Mouse (Mus musculus) spleen, postnatal 4 days (tissue): ENCODE results near the gene Gm20822.
"Not testable (repeated sequence)": the region's sequence is repeated elsewhere in the genome, so short reads cannot be mapped to it uniquely, and the experiment has no call there.

Experiments
- DNase-seq, 2 experiments: peaks; one replicate each; pipeline ENCODE4 v3.0.0; 2022; ENCODE audit warnings: low spot score in 2 of 2

The Gm20822 gene

GRCm38 (mm10) chrY:15884671-15885070 is at the start of gene Gm20822:
Gene Gm20822 (minus strand): TSS chrY:15884771.
- not testable (repeated sequence) for DNase-seq
